Mouse (Mus musculus) embryonic facial prominence, embryonic 14.5 days (tissue): ENCODE results near the gene Igsf9b. TPM values are rescaled to one million over a fixed set of nuclear protein-coding genes. Genes with fewer than 3 reads are reported as not detected.

Source experiments
- ATAC-seq: fragments of 200-750 bp; cut with Nextera tagmentation; 2 replicates; pipeline ENCODE4 v1.8.0; 2017; ENCODE audit warnings: low read depth, moderate number of reproducible peaks, moderate TSS enrichment
- DNase-seq: peaks from one replicate; pipeline ENCODE4 v3.0.0-alpha.2; 2015; ENCODE audit warnings: low spot score
- H3K27ac ChIP-seq: fragments of 300-500 bp; sonication (generic); replicated peaks from 2 replicates; pipeline ENCODE4 v1.5.1; 2014; ENCODE audit warnings: low read depth, mild to moderate bottlenecking, low read length, moderate library complexity
- H3K27me3 ChIP-seq: fragments of 300-500 bp; sonication (generic); replicated peaks from 2 replicates; pipeline ENCODE4 v1.6.1; 2014; ENCODE audit warnings: low read length; ENCODE audit not compliant: control insufficient read depth, insufficient read depth
- H3K36me3 ChIP-seq: fragments of 300-500 bp; sonication (generic); 2 replicates; pipeline ENCODE4 v1.6.1; 2014; ENCODE audit warnings: low read length, mixed read lengths; ENCODE audit not compliant: control insufficient read depth, insufficient read depth
- H3K4me1 ChIP-seq: fragments of 300-500 bp; sonication (generic); 2 replicates; pipeline ENCODE4 v1.6.1; 2014; ENCODE audit warnings: antibody characterized with exemption, low read length; ENCODE audit not compliant: control insufficient read depth, insufficient read depth
- H3K4me2 ChIP-seq: fragments of 300-500 bp; sonication (generic); 2 replicates; pipeline ENCODE4 v1.6.1; 2014; ENCODE audit warnings: low read depth, mild to moderate bottlenecking, low read length, moderate library complexity, mixed read lengths
- H3K4me3 ChIP-seq: fragments of 300-500 bp; sonication (generic); 2 replicates; pipeline ENCODE4 v1.5.1; 2014; ENCODE audit warnings: low read depth, mild to moderate bottlenecking, low read length
- H3K9ac ChIP-seq: fragments of 300-500 bp; sonication (generic); 2 replicates; pipeline ENCODE4 v1.6.1; 2014; ENCODE audit warnings: low read depth, mild to moderate bottlenecking, low read length, moderate library complexity, mixed read lengths
- H3K9me3 ChIP-seq: fragments of 300-500 bp; sonication (generic); 2 replicates; pipeline ENCODE4 v1.6.1; 2016; ENCODE audit warnings: low read length; ENCODE audit not compliant: control insufficient read depth
- WGBS: fragments of 180-500 bp; shearing (Covaris S2); extraction: QIAGEN DNeasy Blood & Tissue Kit; methylation state at CpG from one replicate; pipeline ENCODE4 v1.1.7; 2014; 5-methylcytosine and 5-hydroxymethylcytosine counted together
- polyA plus RNA-seq: library from polyadenylated mRNA; unstranded; fragments of >200 nt; fragmentation: Nextera tagmentation; extraction: Ambion mirVana; gene quantifications from 2 replicates; pipeline ENCODE4 v1.2.1, GENCODE M21; 2014

Igsf9b gene
- polyA plus RNA-seq, 1 experiment from 2014 or later = 3.3 TPM

GRCm38 (mm10) chr9:27269322-27269721 is 29.7 kb upstream of the Igsf9b start:
- Histone ChIP-seq H3K4me2 (no peak overlapping the region), H3K27me3 (no peaks in the 10 kb centered on the region), H3K4me3 (no peak overlapping the region), H3K9ac (no peak overlapping the region), H3K4me1 (no peaks in the 10 kb centered on the region), H3K36me3 (no peaks in the 10 kb centered on the region), H3K27ac (no peak overlapping the region), H3K9me3 (no peaks in the 10 kb centered on the region)
- ATAC-seq (no peak), DNase-seq (no peak)
- 72% methylated on average over 4 of the region's 4 CpGs for WGBS

- WGBS = 72% methylated on average over 2 of the region's 2 CpGs
- H3K36me3 ChIP-seq = no peaks in the 10 kb centered on the region
- no peak for DNase-seq
- no peak overlapping the region for H3K9ac ChIP-seq
- no peak overlapping the region for H3K4me2 ChIP-seq
- no peaks in the 10 kb centered on the region for H3K9me3 ChIP-seq
- no peaks in the 10 kb centered on the region for H3K27me3 ChIP-seq
- no peak overlapping the region for H3K27ac ChIP-seq
- H3K4me3 ChIP-seq = no peak overlapping the region
- H3K4me1 ChIP-seq = no peaks in the 10 kb centered on the region
- ATAC-seq = no peak
Measured at GRCm38 (mm10) chr9:27269904-27270303, 29.1 kb upstream of the Igsf9b start.

GRCm38 (mm10) chr9:27271899-27272298 is 27.1 kb upstream of the Igsf9b start:
- no peak overlapping the region for H3K9ac ChIP-seq
- no peak overlapping the region for H3K4me3 ChIP-seq
- DNase-seq (no peak), ATAC-seq (no peak)
- WGBS = 71% methylated on average over 2 of the region's 2 CpGs
- no peak overlapping the region for H3K4me2 ChIP-seq
- H3K4me1 ChIP-seq = no peaks in the 10 kb centered on the region
- no peaks in the 10 kb centered on the region for H3K36me3 ChIP-seq
- no peaks in the 10 kb centered on the region for H3K9me3 ChIP-seq
- H3K27me3 ChIP-seq = no peaks in the 10 kb centered on the region
- H3K27ac ChIP-seq = no peak overlapping the region

- no peak for ATAC-seq
- DNase-seq = no peak
- Histone ChIP-seq H3K27ac (no peak overlapping the region), H3K36me3 (no peaks in the 10 kb centered on the region), H3K27me3 (no peaks in the 10 kb centered on the region), H3K9me3 (no peaks in the 10 kb centered on the region), H3K4me1 (no peaks in the 10 kb centered on the region), H3K4me3 (no peak overlapping the region), H3K4me2 (no peak overlapping the region), H3K9ac (no peak overlapping the region)
- 92% methylated on average over 1 of the region's 1 CpGs for WGBS
Measured at GRCm38 (mm10) chr9:27272858-27273257, 26.1 kb upstream of the Igsf9b start.

GRCm38 (mm10) chr9:27276282-27276839 is 22.6 kb upstream of the Igsf9b start:
- H3K36me3 ChIP-seq = no peaks in the 10 kb centered on the region
- no peak overlapping the region for H3K9ac ChIP-seq
- H3K9me3 ChIP-seq = no peaks in the 10 kb centered on the region
- no peak overlapping the region for H3K27ac ChIP-seq
- H3K27me3 ChIP-seq = no peaks in the 10 kb centered on the region
- H3K4me1 ChIP-seq = no peaks in the 10 kb centered on the region
- no peak overlapping the region for H3K4me2 ChIP-seq
- 75% methylated on average over 8 of the region's 8 CpGs for WGBS
- DNase-seq (no peak), ATAC-seq (no peak)
- H3K4me3 ChIP-seq = no peak overlapping the region

GRCm38 (mm10) chr9:27277401-27278087 is 21.5 kb upstream of the Igsf9b start:
- no peak overlapping the region for H3K9ac ChIP-seq
- H3K27ac ChIP-seq = no peak overlapping the region
- no peak overlapping the region for H3K4me2 ChIP-seq
- 59% methylated on average over 5 of the region's 5 CpGs for WGBS
- H3K4me3 ChIP-seq = no peak overlapping the region
- ATAC-seq (no peak), DNase-seq (no peak)
- no peaks in the 10 kb centered on the region for H3K36me3 ChIP-seq
- no peaks in the 10 kb centered on the region for H3K27me3 ChIP-seq
- no peaks in the 10 kb centered on the region for H3K9me3 ChIP-seq
- no peaks in the 10 kb centered on the region for H3K4me1 ChIP-seq

- no peak overlapping the region for H3K9ac ChIP-seq
- H3K4me2 ChIP-seq = no peak overlapping the region
- no peaks in the 10 kb centered on the region for H3K36me3 ChIP-seq
- ATAC-seq = peak; percentile 79
- H3K27ac ChIP-seq = no peak overlapping the region
- H3K4me3 ChIP-seq = no peak overlapping the region
- WGBS = 36% methylated on average over 1 of the region's 1 CpGs
- no peaks in the 10 kb centered on the region for H3K27me3 ChIP-seq
- peak; percentile 77 for DNase-seq
- no peaks in the 10 kb centered on the region for H3K4me1 ChIP-seq
- no peaks in the 10 kb centered on the region for H3K9me3 ChIP-seq
Measured at GRCm38 (mm10) chr9:27279041-27279440, 20.0 kb upstream of the Igsf9b start.

- Histone ChIP-seq H3K36me3 (no peaks in the 10 kb centered on the region), H3K4me3 (no peak overlapping the region), H3K4me2 (no peak overlapping the region), H3K27ac (no peak overlapping the region), H3K4me1 (no peaks in the 10 kb centered on the region), H3K9me3 (no peaks in the 10 kb centered on the region), H3K27me3 (no peaks in the 10 kb centered on the region), H3K9ac (no peak overlapping the region)
- 72% methylated on average over 4 of the region's 4 CpGs for WGBS
- ATAC-seq = no peak
- DNase-seq = no peak
Measured at GRCm38 (mm10) chr9:27280976-27281375, 18.0 kb upstream of the Igsf9b start.

GRCm38 (mm10) chr9:27285719-27286249 is 13.2 kb upstream of the Igsf9b start:
- peaks cover 10% of the 10 kb centered on the region; the same call in 1 of the 2 replicates for H3K4me1 ChIP-seq
- no peak overlapping the region for H3K4me3 ChIP-seq
- DNase-seq (no peak), ATAC-seq (no peak)
- no peak overlapping the region for H3K4me2 ChIP-seq
- no peak overlapping the region for H3K27ac ChIP-seq
- WGBS = 53% methylated on average over 3 of the region's 3 CpGs
- H3K27me3 ChIP-seq = no peaks in the 10 kb centered on the region
- H3K36me3 ChIP-seq = no peaks in the 10 kb centered on the region
- H3K9ac ChIP-seq = no peak overlapping the region
- no peaks in the 10 kb centered on the region for H3K9me3 ChIP-seq
